Mouse (Mus musculus): ENCODE results near the gene Kif13a.

DNA sequence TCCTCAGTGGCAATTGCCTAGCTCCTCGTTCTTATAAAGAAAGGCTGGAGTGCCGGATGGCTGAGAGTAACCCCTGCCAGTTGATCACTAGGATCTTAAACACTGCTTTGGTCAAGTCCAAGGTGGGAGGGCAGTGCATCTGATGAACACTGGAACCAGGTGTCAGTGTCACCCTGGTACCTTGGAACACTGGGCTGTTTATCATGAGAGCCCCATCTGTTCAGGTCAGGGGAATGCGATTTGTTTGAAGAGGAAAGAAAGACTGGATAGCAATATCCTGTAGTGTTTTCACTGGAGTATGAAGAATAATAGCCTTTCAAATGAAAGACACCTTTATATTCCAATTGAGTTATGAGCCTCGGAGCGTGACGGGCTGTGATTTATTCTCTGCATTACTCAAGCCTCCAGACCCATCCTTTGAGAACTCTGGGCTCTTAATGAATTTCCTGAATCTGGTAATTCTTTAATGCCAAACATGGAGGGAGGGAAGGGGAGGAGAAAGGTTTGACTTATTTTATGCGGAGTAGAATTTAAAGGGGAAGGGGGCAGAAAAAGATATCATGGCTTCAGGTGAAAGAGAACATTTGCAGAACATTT, 31.3 kb upstream of the Kif13a start:
- no peak for TF ChIP-seq CTCF (IDR thresholded peaks at IDR 0.05; ENCODE audit: borderline replicate concordance, insufficient read depth, low read depth, low read length)
- TF ChIP-seq POLR2A (IDR thresholded peaks at IDR 0.05; ENCODE audit: borderline replicate concordance, insufficient read depth, low read length): no peak

All from cerebellum, adult 2 months (tissue).